Mouse (Mus musculus) spleen, adult 2 months (tissue): ENCODE results near the gene Per1.

Experiments
- CTCF ChIP-seq: fragments of 200-500 bp; IDR thresholded peaks from 2 replicates; pipeline ENCODE4 v1.5.1; 2011; ENCODE audit warnings: mild to moderate bottlenecking, inconsistent platforms; ENCODE audit not compliant: insufficient read depth, insufficient read length, insufficient replicate concordance; ENCODE audit errors: extremely low read depth
- POLR2A ChIP-seq: fragments of 200-500 bp; IDR thresholded peaks from 2 replicates; pipeline ENCODE4 v1.6.1; 2011; ENCODE audit warnings: low read depth, low read length, inconsistent platforms

GRCm38 (mm10) chr11:69067601-69068000 lies 27.4 kb upstream of the Per1 start:
- TF ChIP-seq CTCF (no peak), POLR2A (no peak)
